Mouse (Mus musculus) liver, embryonic 16.5 days (tissue): Measurements from ENCODE around the gene Abcc1. TPM values are rescaled to one million over a fixed set of nuclear protein-coding genes. Genes with fewer than 3 reads are reported as not detected.
A peak's percentile ranks its signal among the peaks of the same experiment; 100 is the strongest.

Experiments
- ATAC-seq: fragments of 200-750 bp; cut with Nextera tagmentation; 2 replicates; pipeline ENCODE4 v1.8.0; 2017; ENCODE audit warnings: low read depth, mild to moderate bottlenecking, moderate number of reproducible peaks, moderate library complexity
- H3K27ac ChIP-seq: fragments of 300-500 bp; sonication (generic); 2 replicates; pipeline ENCODE4 v1.5.1; 2014; ENCODE audit warnings: mild to moderate bottlenecking, low read length
- H3K27me3 ChIP-seq: fragments of 300-500 bp; sonication (generic); 2 replicates; pipeline ENCODE4 v1.6.1; 2014; ENCODE audit warnings: low read depth, low read length, mixed read lengths; ENCODE audit not compliant: control insufficient read depth, insufficient read depth
- H3K36me3 ChIP-seq: fragments of 300-500 bp; sonication (generic); 2 replicates; pipeline ENCODE4 v1.6.1; 2014; ENCODE audit warnings: mild to moderate bottlenecking; ENCODE audit not compliant: control insufficient read depth, insufficient read depth
- H3K4me1 ChIP-seq: fragments of 300-500 bp; sonication (generic); 2 replicates; pipeline ENCODE4 v1.6.1; 2014; ENCODE audit warnings: low read depth, low read length, mixed read lengths; ENCODE audit not compliant: control insufficient read depth
- H3K4me2 ChIP-seq: fragments of 300-500 bp; sonication (generic); 2 replicates; pipeline ENCODE4 v1.6.1; 2014; ENCODE audit warnings: low read depth, low read length, mixed read lengths
- H3K4me3 ChIP-seq: fragments of 300-500 bp; sonication (generic); 2 replicates; pipeline ENCODE4 v1.5.1; 2014; ENCODE audit warnings: low read depth, mild to moderate bottlenecking, low read length
- H3K9ac ChIP-seq: fragments of 300-500 bp; sonication (generic); 2 replicates; pipeline ENCODE4 v1.6.1; 2014; ENCODE audit warnings: low read depth, low read length
- H3K9me3 ChIP-seq: fragments of 300-500 bp; sonication (generic); replicated peaks from 2 replicates; pipeline ENCODE4 v1.6.1; 2016; ENCODE audit warnings: low read length; ENCODE audit not compliant: control insufficient read depth
- WGBS: fragments of 180-500 bp; shearing (Covaris S2); extraction: QIAGEN DNeasy Blood & Tissue Kit; methylation state at CpG from one replicate; pipeline ENCODE4 v1.1.7; 2014; ENCODE audit not compliant: insufficient replicate concordance; 5-methylcytosine and 5-hydroxymethylcytosine counted together
- polyA plus RNA-seq: library from polyadenylated mRNA; unstranded; fragments of >200 nt; fragmentation: Nextera tagmentation; extraction: Ambion mirVana; gene quantifications from 2 replicates; pipeline ENCODE4 v1.2.1, GENCODE M21; 2015

Gene Abcc1
- polyA plus RNA-seq, 1 experiment from 2014 or later, result 2.1 TPM

GRCm38 (mm10) chr16:14468351-14468750, 107.0 kb downstream of the Abcc1 start:
- Histone ChIP-seq H3K27ac (no peak overlapping the region), H3K36me3 (no peaks in the 10 kb centered on the region), H3K27me3 (no peaks in the 10 kb centered on the region), H3K9ac (no peak overlapping the region), H3K4me3 (no peak overlapping the region), H3K9me3 (no peaks in the 10 kb centered on the region), H3K4me2 (no peak overlapping the region), H3K4me1 (no peaks in the 10 kb centered on the region)
- ATAC-seq, result no peak
- 67% methylated on average over 2 of the region's 2 CpGs for WGBS

- Histone ChIP-seq H3K9me3 (no peaks in the 10 kb centered on the region), H3K4me1 (no peaks in the 10 kb centered on the region), H3K27ac (no peak overlapping the region), H3K27me3 (no peaks in the 10 kb centered on the region), H3K9ac (no peak overlapping the region), H3K4me2 (no peak overlapping the region), H3K36me3 (no peaks in the 10 kb centered on the region), H3K4me3 (no peak overlapping the region)
- 68% methylated on average over 5 of the region's 5 CpGs for WGBS
- no peak for ATAC-seq
Observed at GRCm38 (mm10) chr16:14468841-14469240, 107.5 kb downstream of the Abcc1 start.

GRCm38 (mm10) chr16:14472171-14472570, 110.8 kb downstream of the Abcc1 start:
- H3K27me3 ChIP-seq, result no peaks in the 10 kb centered on the region
- WGBS, result 73% methylated on average over 5 of the region's 5 CpGs
- H3K9ac ChIP-seq, result no peak overlapping the region
- ATAC-seq, result no peak
- H3K9me3 ChIP-seq, result no peaks in the 10 kb centered on the region
- no peak overlapping the region for H3K4me2 ChIP-seq
- H3K4me3 ChIP-seq, result no peak overlapping the region
- H3K36me3 ChIP-seq, result no peaks in the 10 kb centered on the region
- no peaks in the 10 kb centered on the region for H3K4me1 ChIP-seq
- no peak overlapping the region for H3K27ac ChIP-seq

- H3K4me1 ChIP-seq, result no peaks in the 10 kb centered on the region
- ATAC-seq, result no peak
- no peaks in the 10 kb centered on the region for H3K9me3 ChIP-seq
- WGBS, result 67% methylated on average over 7 of the region's 7 CpGs
- H3K4me3 ChIP-seq, result no peak overlapping the region
- H3K4me2 ChIP-seq, result no peak overlapping the region
- H3K27ac ChIP-seq, result no peak overlapping the region
- no peaks in the 10 kb centered on the region for H3K36me3 ChIP-seq
- no peak overlapping the region for H3K9ac ChIP-seq
- H3K27me3 ChIP-seq, result no peaks in the 10 kb centered on the region
Observed at GRCm38 (mm10) chr16:14473686-14474085, 112.3 kb downstream of the Abcc1 start.

- 84% methylated on average over 2 of the region's 2 CpGs for WGBS
- no peak for ATAC-seq
- H3K9ac ChIP-seq, result no peak overlapping the region
- no peak overlapping the region for H3K4me3 ChIP-seq
- H3K27ac ChIP-seq, result no peak overlapping the region
- no peaks in the 10 kb centered on the region for H3K9me3 ChIP-seq
- H3K4me2 ChIP-seq, result no peak overlapping the region
- H3K4me1 ChIP-seq, result no peaks in the 10 kb centered on the region
- no peaks in the 10 kb centered on the region for H3K36me3 ChIP-seq
- H3K27me3 ChIP-seq, result no peaks in the 10 kb centered on the region
Observed at GRCm38 (mm10) chr16:14475001-14475400, 113.6 kb downstream of the Abcc1 start.

GRCm38 (mm10) chr16:14476056-14476455, 114.7 kb downstream of the Abcc1 start:
- 60% methylated on average over 8 of the region's 8 CpGs for WGBS

GRCm38 (mm10) chr16:14476701-14477400, 115.5 kb downstream of the Abcc1 start:
- H3K4me3 ChIP-seq, result no peak overlapping the region
- no peak for ATAC-seq
- no peaks in the 10 kb centered on the region for H3K4me1 ChIP-seq
- no peak overlapping the region for H3K27ac ChIP-seq
- H3K9ac ChIP-seq, result no peak overlapping the region
- 56% methylated on average over 9 of the region's 9 CpGs for WGBS
- H3K4me2 ChIP-seq, result no peak overlapping the region
- H3K9me3 ChIP-seq, result no peaks in the 10 kb centered on the region
- no peaks in the 10 kb centered on the region for H3K36me3 ChIP-seq
- H3K27me3 ChIP-seq, result no peaks in the 10 kb centered on the region

More at GRCm38 (mm10) chr16:14476056-14476455, 114.7 kb downstream of the Abcc1 start:
- H3K4me2 ChIP-seq, result no peak overlapping the region
- H3K27me3 ChIP-seq, result no peaks in the 10 kb centered on the region
- no peak overlapping the region for H3K4me3 ChIP-seq
- no peak for ATAC-seq
- H3K4me1 ChIP-seq, result no peaks in the 10 kb centered on the region
- no peaks in the 10 kb centered on the region for H3K9me3 ChIP-seq
- H3K9ac ChIP-seq, result no peak overlapping the region
- H3K36me3 ChIP-seq, result no peaks in the 10 kb centered on the region
- H3K27ac ChIP-seq, result no peak overlapping the region

GRCm38 (mm10) chr16:14477510-14478300, 116.3 kb downstream of the Abcc1 start:
- H3K36me3 ChIP-seq, result no peaks in the 10 kb centered on the region
- no peak overlapping the region for H3K4me3 ChIP-seq
- H3K9me3 ChIP-seq, result no peaks in the 10 kb centered on the region
- no peak overlapping the region for H3K27ac ChIP-seq
- H3K27me3 ChIP-seq, result no peaks in the 10 kb centered on the region
- no peaks in the 10 kb centered on the region for H3K4me1 ChIP-seq
- WGBS, result 30% methylated on average over 10 of the region's 10 CpGs
- H3K9ac ChIP-seq, result no peak overlapping the region
- H3K4me2 ChIP-seq, result no peak overlapping the region
- ATAC-seq, result peak; percentile 30; the same call in 1 of the 2 replicates

GRCm38 (mm10) chr16:14479641-14480040, 118.3 kb downstream of the Abcc1 start:
- Histone ChIP-seq H3K4me1 (no peaks in the 10 kb centered on the region), H3K36me3 (no peaks in the 10 kb centered on the region), H3K9me3 (no peaks in the 10 kb centered on the region), H3K27me3 (no peaks in the 10 kb centered on the region), H3K9ac (no peak overlapping the region), H3K27ac (no peak overlapping the region), H3K4me3 (no peak overlapping the region), H3K4me2 (no peak overlapping the region)
- ATAC-seq, result no peak
- WGBS, result 77% methylated on average over 2 of the region's 2 CpGs
